Mouse (Mus musculus): Measurements from ENCODE around the gene C130050O18Rik. TPM values are rescaled to one million over a fixed set of nuclear protein-coding genes. Genes with fewer than 3 reads are reported as not detected.

Gene C130050O18Rik
- total and polyA plus RNA-seq, 2 experiments from 2014 or later = 0.34 TPM; not detected in 1

DNA sequence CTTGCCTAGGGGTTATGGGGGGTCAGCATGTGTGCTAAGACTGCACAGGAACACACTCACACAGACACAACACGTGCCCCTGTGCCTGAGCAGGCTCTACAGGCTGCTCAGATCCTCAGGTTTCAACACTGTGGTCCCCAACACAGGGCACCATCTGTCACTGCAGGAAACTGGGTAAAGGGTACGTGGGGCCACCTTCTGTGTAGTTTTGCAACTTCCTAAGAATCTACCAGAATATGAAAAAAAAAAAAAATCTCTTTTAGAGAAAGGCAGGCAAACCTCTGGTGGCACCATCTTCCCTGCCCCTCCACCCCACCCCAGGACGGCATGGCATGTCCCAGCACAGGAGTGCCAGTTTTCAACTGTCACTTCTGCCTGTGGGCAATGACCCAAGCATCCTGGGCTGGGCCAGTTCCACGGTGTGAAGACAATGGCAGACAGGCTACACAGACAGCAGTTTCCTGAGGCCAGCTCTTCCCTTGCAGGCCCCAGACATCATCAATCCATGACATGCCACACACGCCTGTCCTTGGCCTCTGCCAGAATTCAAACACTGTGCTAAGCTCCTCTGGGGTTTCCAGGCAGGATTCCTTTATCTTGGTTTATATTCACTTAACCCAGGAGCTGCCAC lies 44.2 kb downstream of the C130050O18Rik start:
- Histone ChIP-seq H3K27ac (peak overlapping the region; percentile 45; the same call in 1 of the 2 replicates), H3K4me1 (ENCODE audit: insufficient read depth, low read length) (peaks cover 13% of the 10 kb centered on the region), H3K27me3 (ENCODE audit: insufficient read depth, low read length) (no peaks in the 10 kb centered on the region), H3K4me3 (ENCODE audit: low read length) (no peak overlapping the region), H3K9me3 (ENCODE audit: low read length) (no peaks in the 10 kb centered on the region), H3K4me2 (ENCODE audit: low read depth, low read length) (no peak overlapping the region), H3K36me3 (ENCODE audit: insufficient read depth, low read length) (0 out of 2 replicates have a peak, but pooled peaks cover 3% of the 10 kb centered on the region), H3K9ac (replicated peaks; ENCODE audit: low read length) (no peak overlapping the region)
- WGBS = 24% methylated on average over 5 of the region's 5 CpGs
- DNase-seq (ENCODE audit: low spot score) = peak; percentile 48
- peak; percentile 58 for ATAC-seq
- no peak for TF ChIP-seq CTCF (IDR thresholded peaks at IDR 0.05; ENCODE audit: low read depth)

- 0 out of 2 replicates have a peak, but pooled peaks cover 6% of the 10 kb centered on the region for H3K36me3 ChIP-seq (ENCODE audit: insufficient read depth, low read length)
- H3K9ac ChIP-seq (replicated peaks; ENCODE audit: low read length) = no peak overlapping the region
- peak overlapping the region; percentile 45; the same call in 1 of the 2 replicates for H3K27ac ChIP-seq
- ATAC-seq (peak; percentile 43; the same call in 1 of the 2 replicates), DNase-seq (ENCODE audit: low spot score) (no peak)
- peaks cover 13% of the 10 kb centered on the region for H3K4me1 ChIP-seq (ENCODE audit: insufficient read depth, low read length)
- H3K4me2 ChIP-seq (ENCODE audit: low read depth, low read length) = no peak overlapping the region
- H3K27me3 ChIP-seq (ENCODE audit: insufficient read depth, low read length) = no peaks in the 10 kb centered on the region
- no peak overlapping the region for H3K4me3 ChIP-seq (ENCODE audit: low read length)
- no peaks in the 10 kb centered on the region for H3K9me3 ChIP-seq (ENCODE audit: low read length)
- no peak for TF ChIP-seq CTCF (IDR thresholded peaks at IDR 0.05; ENCODE audit: low read depth)
- 14% methylated on average over 4 of the region's 4 CpGs for WGBS
Observed at GRCm38 (mm10) chr5:139449926-139450325, 44.8 kb downstream of the C130050O18Rik start.

GRCm38 (mm10) chr5:139453031-139453430 lies 48.0 kb downstream of the C130050O18Rik start:
- DNase-seq (ENCODE audit: low spot score) (no peak), ATAC-seq (no peak; the same call in 1 of the 2 replicates)
- H3K4me3 ChIP-seq (ENCODE audit: low read length) = no peak overlapping the region
- 73% methylated on average over 10 of the region's 10 CpGs for WGBS
- H3K9me3 ChIP-seq (ENCODE audit: low read length) = no peaks in the 10 kb centered on the region
- no peak overlapping the region for H3K4me2 ChIP-seq (ENCODE audit: low read depth, low read length)
- H3K27ac ChIP-seq = peak overlapping the region; percentile 45; the same call in 1 of the 2 replicates
- TF ChIP-seq CTCF (IDR thresholded peaks at IDR 0.05; ENCODE audit: low read depth) = no peak
- H3K4me1 ChIP-seq (ENCODE audit: insufficient read depth, low read length) = peaks cover 13% of the 10 kb centered on the region
- no peaks in the 10 kb centered on the region for H3K27me3 ChIP-seq (ENCODE audit: insufficient read depth, low read length)
- H3K36me3 ChIP-seq (ENCODE audit: insufficient read depth, low read length) = 0 out of 2 replicates have a peak, but pooled peaks cover 6% of the 10 kb centered on the region
- no peak overlapping the region for H3K9ac ChIP-seq (replicated peaks; ENCODE audit: low read length)

- no peak for ATAC-seq
- TF ChIP-seq CTCF (IDR thresholded peaks at IDR 0.05; ENCODE audit: low read depth) = no peak
- H3K27me3 ChIP-seq (ENCODE audit: insufficient read depth, low read length) = no peaks in the 10 kb centered on the region
- no peak overlapping the region for H3K4me2 ChIP-seq (ENCODE audit: low read depth, low read length)
- no peak for DNase-seq (ENCODE audit: low spot score)
- H3K4me1 ChIP-seq (ENCODE audit: insufficient read depth, low read length) = 0 out of 2 replicates have a peak, but pooled peaks cover 6% of the 10 kb centered on the region
- H3K9me3 ChIP-seq (ENCODE audit: low read length) = no peaks in the 10 kb centered on the region
- no peak overlapping the region for H3K9ac ChIP-seq (replicated peaks; ENCODE audit: low read length)
- H3K36me3 ChIP-seq (ENCODE audit: insufficient read depth, low read length) = 0 out of 2 replicates have a peak, but pooled peaks cover 6% of the 10 kb centered on the region
- 91% methylated on average over 12 of the region's 12 CpGs for WGBS
- H3K4me3 ChIP-seq (ENCODE audit: low read length) = no peak overlapping the region
- no peak overlapping the region for H3K27ac ChIP-seq
Observed at GRCm38 (mm10) chr5:139455166-139455565, 50.1 kb downstream of the C130050O18Rik start.

GRCm38 (mm10) chr5:139457241-139457640 lies 52.2 kb downstream of the C130050O18Rik start:
- Histone ChIP-seq H3K36me3 (ENCODE audit: insufficient read depth, low read length) (0 out of 2 replicates have a peak, but pooled peaks cover 6% of the 10 kb centered on the region), H3K27me3 (ENCODE audit: insufficient read depth, low read length) (no peaks in the 10 kb centered on the region), H3K9me3 (ENCODE audit: low read length) (no peaks in the 10 kb centered on the region), H3K4me1 (ENCODE audit: insufficient read depth, low read length) (0 out of 2 replicates have a peak, but pooled peaks cover 6% of the 10 kb centered on the region), H3K4me3 (ENCODE audit: low read length) (no peak overlapping the region), H3K9ac (replicated peaks; ENCODE audit: low read length) (no peak overlapping the region), H3K27ac (no peak overlapping the region), H3K4me2 (ENCODE audit: low read depth, low read length) (no peak overlapping the region)
- TF ChIP-seq CTCF (IDR thresholded peaks at IDR 0.05; ENCODE audit: low read depth) = no peak
- 92% methylated on average over 8 of the region's 8 CpGs for WGBS
- ATAC-seq = no peak
- no peak for DNase-seq (ENCODE audit: low spot score)

- Histone ChIP-seq H3K27me3 (ENCODE audit: insufficient read depth, low read length) (no peaks in the 10 kb centered on the region), H3K36me3 (ENCODE audit: insufficient read depth, low read length) (no peaks in the 10 kb centered on the region), H3K9ac (replicated peaks; ENCODE audit: low read length) (peak overlapping the region; percentile 43), H3K27ac (no peak overlapping the region), H3K4me3 (ENCODE audit: low read length) (peak overlapping the region; percentile 50), H3K9me3 (ENCODE audit: low read length) (no peaks in the 10 kb centered on the region), H3K4me1 (ENCODE audit: insufficient read depth, low read length) (0 out of 2 replicates have a peak, but pooled peaks cover 6% of the 10 kb centered on the region), H3K4me2 (ENCODE audit: low read depth, low read length) (peak overlapping the region; percentile 61)
- WGBS = 8% methylated on average over 10 of the region's 10 CpGs
- no peak for DNase-seq (ENCODE audit: low spot score)
- no peak for ATAC-seq
- TF ChIP-seq CTCF (IDR thresholded peaks at IDR 0.05; ENCODE audit: low read depth) = no peak
Observed at GRCm38 (mm10) chr5:139459938-139460337, 54.9 kb downstream of the C130050O18Rik start.
